Mouse (Mus musculus): ENCODE results near the gene Tnks2.

Tnks2 gene

DNA sequence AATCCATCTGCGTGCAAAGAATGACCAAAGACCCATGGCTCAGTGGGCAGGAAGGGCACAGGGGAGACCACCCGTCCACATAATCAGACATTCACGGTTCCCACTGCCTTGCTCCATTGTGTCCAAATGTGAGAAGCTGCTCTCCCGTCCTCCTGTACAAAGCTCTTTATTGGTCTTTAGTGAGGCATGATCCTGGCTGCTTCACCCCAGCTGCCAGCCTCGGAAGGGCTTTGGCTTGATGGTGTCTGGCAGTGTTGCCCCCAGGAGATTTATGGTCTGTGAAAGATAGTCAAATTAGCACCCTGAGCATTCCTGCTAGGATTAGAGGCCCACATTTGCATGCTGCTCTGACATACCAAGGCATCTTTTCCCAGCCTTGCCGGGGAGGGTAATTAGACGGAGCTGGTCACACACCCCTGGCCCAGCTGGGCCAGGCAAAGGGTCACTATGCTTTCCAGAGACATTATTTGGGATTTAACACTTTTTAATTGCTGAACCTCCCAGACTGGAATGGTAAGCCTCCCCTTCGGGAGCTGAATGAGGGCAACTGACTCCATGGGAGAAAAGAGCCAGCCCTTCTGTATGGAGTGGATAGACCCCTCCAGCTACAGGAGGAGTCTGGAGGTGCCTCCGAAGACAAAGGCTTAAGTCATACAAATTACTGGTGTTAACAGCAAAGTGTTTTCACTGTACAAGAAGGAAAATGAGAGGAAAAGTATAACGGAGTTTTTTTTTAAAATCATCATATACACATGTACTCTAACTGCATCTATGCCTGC lies 62.9 kb downstream of the Tnks2 start:
- DNase-seq (ENCODE audit: low spot score in 2 of 2) = no peak

DNA sequence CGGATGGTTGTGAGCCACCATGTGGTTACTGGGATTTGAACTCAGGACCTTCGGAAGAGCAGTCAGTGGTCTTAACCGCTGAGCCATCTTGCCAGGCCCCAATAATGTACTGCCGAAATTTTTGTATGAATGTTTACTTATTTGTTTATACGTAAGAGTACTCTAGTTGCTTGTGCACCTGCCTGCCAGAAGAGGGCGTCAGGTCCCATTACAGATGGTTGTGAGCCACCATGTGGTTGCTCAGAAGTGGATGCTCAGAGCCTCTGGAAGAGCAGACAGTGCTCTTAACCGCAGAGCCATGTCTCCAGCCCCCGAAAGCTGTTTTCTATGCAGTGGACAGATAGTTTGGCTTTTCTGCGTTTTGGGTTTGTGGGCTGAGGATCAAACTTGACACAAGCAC lies 63.7 kb downstream of the Tnks2 start:
- DNase-seq (ENCODE audit: low spot score in 2 of 2) = no peak

DNA sequence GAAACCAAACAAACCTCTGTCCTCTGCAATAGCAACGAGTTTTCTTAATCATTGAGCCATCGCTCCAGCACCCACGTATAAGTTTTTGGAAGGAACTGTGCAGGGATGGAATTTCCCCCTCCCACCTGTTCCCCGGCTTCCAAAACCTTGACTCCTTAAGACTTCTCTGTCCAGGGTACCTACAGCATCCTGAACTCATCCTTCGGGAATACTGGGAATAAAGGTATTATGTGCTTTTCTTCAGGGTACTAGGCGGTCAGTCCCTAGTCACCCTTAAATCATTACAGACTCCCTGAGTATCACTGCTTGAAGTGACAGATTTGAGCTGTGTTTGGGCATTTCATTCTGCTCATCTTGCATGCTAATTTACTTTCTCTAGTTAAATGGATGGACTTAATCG lies 69.3 kb downstream of the Tnks2 start:
- DNase-seq (ENCODE audit: low spot score in 2 of 2) = no peak

DNA sequence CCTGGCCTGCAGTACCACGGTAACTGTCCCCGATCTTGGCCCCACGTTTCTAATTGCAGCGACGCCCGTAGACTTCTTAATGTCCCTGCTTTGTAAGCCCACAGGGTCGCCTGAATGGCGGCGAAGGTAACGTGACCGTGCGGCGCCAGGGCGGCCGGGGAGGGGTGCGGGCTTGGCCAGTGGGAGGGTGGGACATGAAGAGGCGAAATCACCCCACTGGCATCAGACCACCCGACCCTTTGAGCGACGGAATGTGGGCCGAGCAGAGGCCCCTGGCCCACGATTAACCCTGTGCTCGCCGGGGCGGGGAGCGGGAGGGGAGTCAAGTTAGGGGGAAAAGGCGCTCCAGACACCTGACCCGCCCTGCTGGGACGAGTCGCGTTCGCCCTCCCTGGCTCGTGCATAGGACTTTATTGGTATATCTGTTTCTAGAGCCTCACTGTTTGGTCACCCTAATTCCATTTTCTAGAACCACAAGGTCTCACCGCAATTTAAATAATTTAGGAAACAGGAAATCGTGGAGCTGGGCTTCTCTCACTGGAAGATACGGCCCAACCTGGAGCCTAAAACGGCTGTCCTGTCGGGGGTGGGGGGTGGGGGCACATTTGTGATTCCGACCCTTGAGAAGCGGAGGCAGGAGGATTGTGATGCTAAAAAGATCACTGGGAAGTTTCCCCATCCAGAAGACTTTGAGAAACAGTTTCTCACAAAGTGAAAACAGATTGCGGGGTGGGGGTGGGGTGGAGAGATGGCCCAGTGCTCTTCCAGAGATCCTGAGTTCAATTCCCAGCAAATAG lies 70.4 kb downstream of the Tnks2 start:
- peak in 1 of 2 experiments; percentile 9 for DNase-seq (ENCODE audit: low spot score in 2 of 2)

DNA sequence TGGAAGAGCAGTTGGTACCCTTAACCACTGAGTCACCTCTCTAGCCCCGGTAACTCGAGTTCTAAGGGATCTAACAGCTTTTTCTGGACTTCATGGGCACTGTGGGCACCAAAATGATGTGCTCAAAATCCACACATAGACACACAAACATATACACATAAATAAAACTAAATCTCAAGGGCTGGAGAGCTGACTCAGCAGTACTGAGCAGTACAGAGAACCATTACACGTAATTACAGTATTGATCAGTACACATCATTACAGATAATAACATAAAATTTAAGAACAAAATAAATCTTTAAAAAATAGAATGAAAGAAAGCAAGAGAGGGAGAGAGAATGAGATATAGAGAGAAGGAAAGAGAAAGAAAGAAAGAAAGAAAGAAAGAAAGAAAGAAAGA lies 75.1 kb downstream of the Tnks2 start:
- DNase-seq (ENCODE audit: low spot score in 2 of 2) = no peak

DNA sequence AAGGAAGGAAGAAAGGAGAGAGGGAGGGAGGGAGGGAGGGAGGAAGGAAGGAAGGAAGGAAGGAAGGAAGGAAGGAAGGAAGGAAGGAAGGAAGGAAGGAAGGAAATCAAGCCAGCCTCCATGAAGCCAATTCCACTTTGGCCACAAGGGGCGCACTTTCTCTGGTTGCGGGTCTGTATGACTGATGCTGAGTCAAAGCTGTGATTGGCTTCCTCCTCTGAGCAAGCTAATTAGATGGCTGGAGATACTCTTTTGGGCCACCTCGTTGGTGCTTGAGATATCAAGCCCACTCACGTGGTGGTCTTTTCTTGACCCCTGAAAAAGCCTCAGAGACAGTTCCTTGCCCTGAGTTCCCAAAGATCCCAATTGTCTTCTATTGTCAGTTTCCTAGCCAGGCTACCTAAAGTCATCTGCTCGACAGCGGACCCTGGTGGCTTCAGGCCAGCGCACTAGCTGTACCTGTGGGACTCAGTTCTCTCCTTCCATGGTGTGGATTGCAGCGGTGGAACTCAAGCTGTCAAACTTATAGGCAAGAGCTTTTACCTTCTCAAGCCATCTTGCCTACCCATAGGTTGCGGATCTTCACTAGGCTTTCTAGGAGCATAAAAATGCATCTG lies 75.8 kb downstream of the Tnks2 start:
- peak in 1 of 2 experiments; percentile 52 for DNase-seq (ENCODE audit: low spot score in 2 of 2)

DNA sequence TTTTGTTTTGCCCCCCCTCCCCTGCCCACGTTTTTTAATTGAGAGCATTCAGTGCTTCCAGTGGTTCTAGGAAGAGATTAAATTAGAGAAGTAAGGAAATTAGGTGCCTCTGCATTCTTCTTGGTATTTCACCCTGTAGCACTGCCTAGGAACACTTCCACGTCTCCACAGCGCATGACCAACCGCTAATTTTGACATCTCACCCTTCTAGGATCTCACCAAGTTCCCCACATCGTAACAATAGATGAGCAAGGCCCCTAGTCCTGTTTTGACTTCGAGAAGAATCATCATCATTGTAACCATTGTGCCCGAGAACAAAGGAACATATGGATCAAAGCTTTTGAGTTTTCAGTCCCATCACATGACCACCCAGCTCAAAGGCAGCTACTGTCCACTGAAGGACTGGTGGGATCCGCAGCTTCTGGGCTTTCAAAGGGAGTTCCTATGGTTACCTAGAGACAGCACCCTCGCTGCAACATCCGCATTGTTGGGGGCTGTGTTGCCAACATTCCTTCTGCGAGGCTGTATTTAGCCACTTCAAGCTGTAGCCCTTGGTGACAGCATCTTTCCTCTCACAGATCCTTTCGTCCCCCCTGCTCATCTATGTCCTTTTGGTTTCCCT lies 76.5 kb downstream of the Tnks2 start:
- DNase-seq (ENCODE audit: low spot score in 2 of 2) = no peak

DNA sequence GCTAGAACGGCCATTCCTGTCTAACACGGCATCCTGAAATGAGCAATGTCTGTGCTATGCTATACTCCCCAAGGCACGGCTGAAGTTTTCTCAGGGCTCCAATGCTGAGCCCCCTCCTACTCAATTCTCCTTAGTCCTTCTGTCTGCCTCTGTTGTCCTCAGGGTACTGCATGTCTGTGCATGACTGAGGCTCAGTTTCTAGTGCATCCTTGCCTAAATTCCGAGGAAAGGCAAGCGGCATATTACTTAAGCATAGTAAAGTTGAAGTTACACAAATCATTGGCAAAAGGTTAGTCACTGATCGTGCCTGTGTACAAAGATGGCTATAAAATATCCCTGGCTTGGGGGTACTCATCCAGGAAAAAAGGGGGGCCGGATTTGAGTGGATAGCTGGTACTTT lies 79.0 kb downstream of the Tnks2 start:
- no peak for DNase-seq (ENCODE audit: low spot score in 2 of 2)

DNA sequence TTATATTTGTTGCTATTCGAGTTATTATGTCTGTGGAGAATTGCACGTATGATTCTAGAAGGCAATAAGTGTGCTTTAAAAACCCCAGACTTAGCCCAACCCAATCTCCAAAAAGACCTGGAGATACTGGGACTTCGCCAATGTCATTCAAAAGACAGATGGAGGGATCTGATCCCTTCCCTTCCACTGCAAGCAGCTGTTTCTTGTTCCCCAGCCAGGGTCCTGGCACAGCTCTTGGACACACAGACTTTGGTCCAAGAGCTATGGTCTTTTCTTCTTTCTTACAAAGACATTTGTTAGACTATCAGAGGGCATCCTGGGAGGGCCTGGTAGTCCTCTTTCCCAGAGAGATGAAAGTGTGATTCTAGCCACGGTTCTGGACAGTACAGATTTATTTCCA lies 82.2 kb downstream of the Tnks2 start:
- DNase-seq (ENCODE audit: low spot score in 2 of 2) = no peak

DNA sequence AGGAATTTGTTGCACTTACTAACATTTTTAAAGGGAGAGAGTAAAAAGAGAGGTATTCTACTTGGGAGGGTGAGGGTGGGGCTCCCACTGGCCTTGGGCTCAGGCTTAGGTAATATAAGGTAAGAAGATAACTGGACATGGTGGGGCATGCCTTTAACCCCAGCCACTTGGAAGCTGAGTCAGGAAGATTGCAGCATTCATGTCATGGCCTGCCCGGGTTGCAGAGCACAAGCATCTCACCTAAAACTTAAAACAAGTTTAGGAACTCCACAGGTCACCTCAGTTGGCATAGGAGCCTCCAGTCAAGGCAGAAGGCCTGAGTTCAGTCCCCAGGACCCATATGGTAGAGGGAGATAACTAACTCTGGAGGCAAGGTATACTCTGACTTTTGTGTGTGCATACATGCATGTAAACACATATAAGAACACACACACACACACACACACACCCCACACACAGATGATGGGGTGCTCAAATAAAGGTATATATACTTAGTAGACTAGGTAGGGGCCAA lies 82.9 kb downstream of the Tnks2 start:
- no peak for DNase-seq (ENCODE audit: low spot score in 2 of 2)

DNA sequence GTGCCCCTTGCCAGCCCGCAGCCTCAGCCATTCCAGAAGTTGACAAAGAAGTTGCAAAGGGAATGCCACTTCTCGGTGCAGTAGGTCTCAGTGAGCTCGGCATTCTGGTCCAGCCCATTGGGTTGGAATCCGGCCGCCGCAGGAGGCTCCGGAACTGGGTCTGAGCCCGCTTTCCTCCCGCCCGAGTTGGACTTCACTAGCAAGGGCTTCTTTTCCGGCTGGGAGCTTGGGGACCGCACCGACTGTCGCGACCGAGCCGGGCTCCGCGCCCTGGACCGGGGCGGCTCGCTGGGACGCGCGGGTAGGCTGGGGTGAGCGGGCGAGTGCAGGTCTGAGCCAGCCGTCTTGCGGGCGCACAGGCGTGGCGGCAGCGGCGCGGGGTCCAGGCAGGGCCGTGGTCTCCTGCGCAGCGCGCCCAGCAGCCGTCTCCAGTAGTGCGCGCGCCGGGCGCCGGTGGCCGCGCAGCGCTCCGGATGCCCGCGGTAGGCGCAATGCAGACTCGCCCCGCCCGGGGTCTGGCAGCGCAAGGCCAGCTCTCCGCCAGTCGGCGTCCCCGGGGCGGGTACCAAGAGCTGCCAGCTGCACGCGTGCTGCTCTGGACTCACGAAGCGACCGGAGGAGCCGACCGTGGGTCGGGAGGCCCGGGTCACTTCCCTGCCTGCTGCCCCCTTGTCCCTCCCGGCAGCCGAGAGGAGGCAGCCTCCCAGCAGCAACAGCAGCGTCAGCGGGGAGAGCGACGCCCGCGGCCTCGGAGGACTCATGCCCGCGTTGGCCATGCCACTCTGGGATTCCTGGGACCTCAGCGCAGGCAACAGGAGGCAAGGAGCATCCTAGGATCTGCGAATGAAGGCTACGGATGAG lies 84.6 kb downstream of the Tnks2 start:
- peak; percentile 70 to 78 for DNase-seq (ENCODE audit: low spot score in 2 of 2)

DNA sequence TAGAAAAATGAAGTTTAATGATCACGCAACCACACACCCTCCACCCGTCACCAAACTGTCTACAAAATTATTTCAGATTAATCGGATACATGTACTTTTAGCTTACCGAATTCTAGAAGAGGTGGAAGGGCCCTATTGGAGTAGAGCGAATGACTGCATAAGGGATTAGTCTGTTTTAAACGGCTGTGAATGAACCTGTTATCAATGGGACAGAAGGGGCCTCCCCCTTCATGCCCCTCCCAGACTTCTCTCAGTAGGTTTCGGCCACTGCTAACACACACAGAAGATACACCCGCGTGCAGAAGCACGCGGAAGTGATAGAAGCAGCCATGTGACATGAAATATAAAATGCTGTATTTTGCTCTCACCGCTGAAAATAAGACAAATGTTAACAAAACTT lies 85.4 kb downstream of the Tnks2 start, which contains the start of gene Fgfbp3:
Gene Fgfbp3, minus strand, starts transcription at position 150 of the 400 bp plus-strand sequence.
- DNase-seq (ENCODE audit: low spot score in 2 of 2) = no peak

DNA sequence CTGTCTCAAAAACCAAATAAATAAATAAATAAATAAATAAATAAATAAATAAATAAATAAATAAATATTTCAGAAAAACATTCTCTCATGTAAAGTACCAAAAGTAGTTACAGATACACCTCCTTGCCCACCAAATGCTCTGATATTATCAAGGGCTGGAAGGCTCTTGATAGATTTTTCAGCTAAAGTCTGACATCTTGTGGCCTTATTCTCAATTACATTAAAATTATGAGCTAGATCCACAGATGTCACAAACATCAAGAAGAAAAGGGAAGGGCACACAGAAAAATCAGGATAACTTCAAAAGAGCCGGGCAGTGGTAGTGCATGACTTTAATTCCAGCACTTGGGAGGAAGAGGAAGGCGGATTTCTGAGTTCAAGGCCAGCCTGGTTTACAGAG lies 88.0 kb downstream of the Tnks2 start:
- no peak for DNase-seq (ENCODE audit: low spot score in 2 of 2)

DNA sequence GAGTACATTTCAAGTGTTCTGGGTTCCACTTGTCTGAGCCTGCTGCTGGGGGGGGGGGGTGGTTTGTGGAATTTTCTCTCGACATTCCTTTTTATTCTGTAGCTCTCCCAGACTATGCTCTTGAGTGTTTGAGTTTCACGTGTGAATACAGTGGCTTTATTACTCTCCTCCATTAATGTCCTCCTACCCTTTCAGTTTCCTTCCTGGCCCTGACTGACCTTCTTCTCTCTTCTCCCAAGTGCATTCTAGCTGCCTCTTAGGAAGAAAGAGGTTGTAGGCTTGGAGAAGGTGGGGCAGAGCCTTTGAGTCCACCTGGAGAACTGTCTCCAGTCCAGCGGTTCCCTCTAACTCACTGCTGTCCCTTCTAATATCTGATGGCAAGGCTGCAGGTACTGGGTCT lies 88.9 kb downstream of the Tnks2 start:
- no peak for DNase-seq (ENCODE audit: low spot score in 2 of 2)

DNA sequence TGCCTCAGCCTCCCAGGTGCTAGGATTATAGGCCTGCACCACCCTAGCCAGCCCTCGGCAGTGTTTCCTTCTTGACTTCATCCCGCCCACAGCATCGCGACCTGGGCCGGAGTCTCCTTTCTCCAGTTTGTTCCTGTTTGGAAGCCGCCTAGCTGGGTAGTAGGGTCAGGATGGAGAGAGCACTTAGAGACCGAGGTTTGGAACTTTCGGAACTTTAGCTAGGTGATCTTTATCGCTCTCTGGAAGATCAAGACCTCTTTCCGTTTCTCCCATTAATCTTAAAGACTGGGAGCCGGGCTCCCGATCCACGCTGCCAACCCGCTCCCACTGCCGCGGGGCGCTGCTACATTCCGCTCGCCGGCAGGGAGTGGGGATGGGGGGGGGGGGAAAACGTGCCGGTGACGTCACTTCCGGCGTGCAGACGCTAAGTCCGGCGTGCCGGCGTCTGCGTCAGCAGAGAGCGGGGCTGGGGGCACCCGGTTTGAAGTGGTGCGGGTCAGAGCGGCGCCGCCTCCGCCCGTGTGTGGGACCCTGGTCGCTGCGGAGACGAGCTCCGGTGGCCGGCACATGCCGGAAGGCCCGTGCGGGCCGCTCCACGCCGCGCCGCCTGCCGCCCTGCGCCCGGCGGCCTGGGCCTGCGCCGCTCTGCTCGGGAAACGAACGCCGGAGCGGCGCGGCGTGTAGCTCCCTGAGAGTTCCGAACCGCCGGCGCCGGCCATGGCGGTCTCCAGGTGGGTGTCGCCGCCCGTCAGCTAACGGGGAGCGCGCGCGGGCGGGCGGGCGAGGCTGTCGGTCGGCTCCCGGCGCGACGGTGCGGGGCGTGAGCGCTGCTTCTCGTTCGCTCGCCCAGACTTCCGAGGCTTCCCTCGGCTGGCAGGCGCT lies 91.9 kb downstream of the Tnks2 start, which contains the start of gene Btaf1:
Gene Btaf1, plus strand, starts transcription at position 409 of the 882 bp plus-strand sequence.
- DNase-seq (ENCODE audit: low spot score in 2 of 2) = peak; percentile 67 to 75

DNA sequence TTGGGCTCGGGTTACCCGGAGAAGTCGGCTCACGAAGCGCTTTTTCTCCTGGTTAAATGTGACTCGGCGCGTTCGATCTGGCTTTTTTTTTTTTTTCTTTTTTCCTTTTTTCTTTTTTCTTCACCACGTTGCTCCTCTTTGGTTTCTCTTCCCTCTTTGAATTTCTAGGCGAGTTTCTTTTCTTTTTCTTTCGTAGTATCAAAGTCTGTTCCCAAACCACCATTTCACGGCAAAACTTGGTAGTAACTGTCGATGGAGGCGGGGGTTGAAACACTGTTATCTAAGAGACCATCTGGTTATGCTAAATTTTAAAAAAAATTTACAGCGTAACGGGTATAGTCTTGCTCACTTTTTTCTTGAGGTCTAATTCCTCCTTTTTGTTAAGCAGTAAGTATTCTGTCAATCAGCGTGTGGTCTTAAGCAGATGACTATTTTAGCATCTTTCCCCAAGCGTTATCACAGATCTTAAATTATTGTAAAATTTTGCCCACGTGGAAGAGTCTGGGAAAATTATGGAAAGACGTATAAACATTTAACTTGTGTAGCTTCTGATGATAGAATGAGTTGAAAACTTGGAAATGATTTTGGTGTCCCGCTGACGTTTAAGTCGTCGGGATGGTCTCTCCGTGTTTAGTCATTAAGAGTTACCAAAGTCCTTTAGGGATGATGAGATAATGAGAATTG lies 92.7 kb downstream of the Tnks2 start:
- no peak for DNase-seq (ENCODE audit: low spot score in 2 of 2)

DNA sequence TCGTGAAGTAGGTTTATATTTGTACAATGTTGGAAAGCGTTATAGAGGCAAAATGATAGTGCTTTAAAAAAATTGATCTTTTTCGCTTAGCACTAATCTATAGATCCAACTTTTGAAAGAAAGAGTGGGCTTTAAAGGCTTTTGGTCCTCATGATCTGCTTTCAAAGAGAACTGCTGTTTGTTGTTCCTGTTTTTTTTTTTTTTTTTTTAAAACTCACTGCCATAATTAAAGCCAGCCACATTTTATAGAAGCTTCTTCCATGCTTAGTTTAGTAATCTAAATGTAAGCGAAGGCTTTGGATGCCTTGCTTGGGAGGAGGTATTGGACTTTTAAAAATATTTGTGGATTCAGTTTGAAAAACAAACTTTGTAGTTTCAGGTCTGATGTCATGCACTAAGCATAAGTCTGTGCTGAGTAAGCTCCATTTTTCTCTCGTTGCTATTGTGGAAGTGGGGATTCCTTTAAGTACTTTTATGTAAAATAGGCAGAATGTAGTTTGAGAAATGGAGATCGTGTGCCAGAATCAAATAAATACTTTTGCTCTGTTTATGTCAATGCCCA lies 93.8 kb downstream of the Tnks2 start:
- DNase-seq (ENCODE audit: low spot score in 2 of 2) = no peak

DNA sequence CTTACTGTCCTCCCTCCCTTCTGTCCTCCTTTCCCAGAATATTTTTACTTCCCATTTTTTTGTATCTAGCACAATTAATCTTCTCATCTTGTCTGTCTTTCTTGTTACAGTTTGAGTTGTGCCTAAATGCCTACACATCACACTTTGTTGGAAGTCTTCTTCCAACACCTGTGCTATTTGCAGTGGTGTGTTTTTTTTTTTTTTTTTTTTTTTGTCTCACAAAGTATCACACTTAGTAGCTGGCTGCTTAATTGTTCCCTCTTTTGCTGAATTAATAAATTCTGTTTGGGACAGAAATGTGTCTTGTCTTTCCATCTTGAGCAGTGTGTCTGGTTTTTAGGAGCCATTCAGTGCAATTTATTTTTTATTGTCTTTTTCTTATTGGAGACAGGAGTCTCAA lies 95.8 kb downstream of the Tnks2 start:
- DNase-seq (ENCODE audit: low spot score in 2 of 2) = no peak

DNA sequence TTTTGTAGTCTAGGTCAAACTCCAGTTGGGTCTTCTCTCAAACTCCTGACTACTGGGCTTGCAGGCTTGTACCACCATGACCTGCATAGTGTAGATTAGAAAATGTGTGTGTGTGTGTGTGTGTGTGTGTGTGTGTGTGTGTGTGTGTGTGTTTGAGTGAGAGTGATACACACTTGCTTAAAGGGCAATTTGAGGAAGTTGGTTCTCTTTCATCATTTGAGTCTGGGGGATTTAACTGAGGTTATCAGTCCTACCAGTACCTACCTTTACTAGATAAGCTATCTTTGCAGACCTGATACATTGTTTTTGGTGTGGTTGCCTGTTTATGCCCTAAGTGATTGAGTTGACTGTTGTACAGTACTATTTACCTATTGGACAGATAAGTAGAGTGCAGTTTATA lies 98.1 kb downstream of the Tnks2 start:
- DNase-seq (ENCODE audit: low spot score in 2 of 2) = no peak
